Mouse (Mus musculus) layer of hippocampus, postnatal 10 days (tissue): ENCODE data around the gene Exosc10. TPM values are rescaled to one million over a fixed set of nuclear protein-coding genes. Genes with fewer than 3 reads are reported as not detected.

Source experiments
- DNase-seq, 2 experiments: peaks; one replicate each; pipeline ENCODE4 v3.0.0; 2021; ENCODE audit warnings: low spot score in 2 of 2
- long read RNA-seq: library from polyadenylated mRNA; stranded (forward); transcript quantifications from one replicate; pipeline ENCODE4 v2.0.0, GENCODE M21; 2023
- total RNA-seq, 2 experiments: library from RNA; stranded (reverse); gene quantifications; 2 replicates each; pipeline ENCODE4 v1.2.3; 2021

Exosc10 gene
- 10 to 100 TPM; 57.5 to 58.2 TPM for total RNA-seq
- long read RNA-seq, transcript Exosc10-201 (25 exons, 2,790 nt) = major isoform, 20 of 55 reads
- long read RNA-seq, partial matches to known transcripts = 22 of 55 reads
- long read RNA-seq, other reads (novel, unspliced or antisense) = 8 of 55 reads

DNA sequence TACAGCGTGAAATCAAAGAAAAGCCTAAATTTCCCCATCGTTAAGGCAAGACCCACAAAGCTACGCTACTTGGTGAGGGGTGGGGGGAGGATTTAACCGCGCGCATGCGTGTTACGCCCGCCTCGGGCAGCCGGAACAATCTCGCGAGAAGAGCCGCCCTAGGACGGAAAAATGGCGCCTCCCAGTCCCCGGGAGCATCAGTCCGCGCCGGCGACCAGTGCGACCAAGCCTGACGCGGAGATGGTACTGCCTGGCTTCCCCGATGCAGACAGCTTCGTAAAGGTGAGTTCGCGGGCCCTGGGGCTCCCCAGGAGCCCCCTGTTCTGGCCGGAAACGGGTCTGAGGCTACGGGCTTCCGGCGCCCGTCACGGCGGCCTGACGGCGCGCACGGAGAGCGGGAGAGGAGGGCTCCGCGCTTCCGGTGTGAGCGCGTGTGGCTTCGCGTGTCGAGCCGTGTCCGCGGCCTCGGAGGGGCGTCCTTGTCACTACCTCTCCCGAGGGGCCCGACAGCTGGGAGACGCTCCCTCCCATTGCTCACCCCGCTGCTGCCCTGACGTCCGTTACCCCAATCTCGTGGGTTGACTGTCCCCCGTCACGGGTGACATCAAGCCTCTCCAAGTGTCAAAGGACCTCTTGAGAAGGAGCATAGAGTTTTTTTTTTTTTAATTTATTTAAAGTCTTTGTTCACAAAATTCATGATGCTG, at the start of gene Exosc10:
Gene Exosc10, plus strand, starts transcription at position 133 of the 704 bp plus-strand sequence.
- DNase-seq = peak; percentile 84 to 90

DNA sequence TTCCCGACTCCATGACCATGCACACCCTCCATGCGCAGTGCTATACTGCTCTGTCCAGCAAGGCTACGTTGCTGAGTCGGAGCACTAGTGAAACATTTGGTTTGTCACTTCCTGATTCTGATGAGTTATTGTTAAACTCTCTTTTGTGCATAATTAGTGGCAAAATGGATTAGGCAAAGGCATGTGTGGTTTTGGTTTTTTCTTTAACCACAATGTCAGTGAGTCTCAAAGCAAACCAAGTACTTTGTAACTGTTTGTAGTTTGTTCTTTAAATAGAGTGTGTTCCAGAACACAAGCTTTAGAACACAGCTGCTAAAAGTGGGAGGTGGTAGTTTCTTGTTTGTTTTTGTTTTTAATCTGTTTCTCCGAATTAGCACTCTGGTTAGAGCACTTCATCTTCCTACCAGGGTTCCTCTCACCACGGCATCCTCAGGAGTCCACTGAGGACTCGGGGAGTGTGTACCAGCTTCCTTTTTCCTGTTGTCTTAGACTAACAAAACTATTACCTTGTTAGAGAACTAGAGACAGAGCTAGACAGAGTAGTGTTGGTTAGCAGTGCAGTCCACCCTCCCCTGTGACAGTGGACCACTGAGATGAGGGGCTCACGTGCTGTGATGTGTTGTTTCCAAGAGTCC, 48.7 kb upstream of the Exosc10 start:
- DNase-seq = no peak

DNA sequence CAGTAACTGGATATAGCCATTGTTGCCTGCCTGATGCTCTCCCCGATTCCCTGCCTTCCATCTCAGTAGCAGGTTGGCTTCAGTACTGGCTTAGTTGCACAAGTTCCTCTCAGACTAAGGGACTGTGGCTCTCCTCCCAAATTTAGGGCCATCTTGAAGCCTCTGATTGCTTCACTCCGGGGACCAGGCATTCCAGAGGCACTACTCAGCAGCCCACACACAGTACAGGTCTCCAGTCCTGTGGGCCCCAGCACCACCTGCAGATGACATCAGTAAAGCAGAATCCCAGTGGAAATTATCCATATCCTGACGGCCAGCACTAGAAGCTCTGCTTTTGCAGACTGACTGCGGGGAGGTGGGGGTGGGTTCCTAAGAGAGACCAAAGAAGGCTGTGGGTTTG, 47.5 kb upstream of the Exosc10 start:
- no peak for DNase-seq

DNA sequence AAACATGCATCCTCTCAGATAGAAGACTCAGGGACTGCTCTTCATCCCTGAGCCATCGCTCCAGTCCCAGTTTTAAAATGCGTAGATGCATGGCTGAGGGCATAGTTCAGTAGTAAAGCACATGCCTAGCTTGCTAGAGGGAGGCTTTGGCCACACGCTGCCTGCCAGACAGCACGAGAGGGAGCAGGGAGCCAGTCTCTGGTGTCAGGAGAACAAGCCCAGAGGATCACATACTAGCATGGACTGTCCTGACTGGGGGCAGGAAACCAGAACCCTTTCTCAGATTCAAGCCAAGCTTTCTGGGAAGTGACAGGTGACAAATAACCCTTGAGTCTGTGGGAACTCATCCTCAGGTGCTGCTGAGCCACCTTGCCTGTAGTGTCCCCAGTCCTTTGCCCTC, 46.9 kb upstream of the Exosc10 start:
- no peak for DNase-seq

DNA sequence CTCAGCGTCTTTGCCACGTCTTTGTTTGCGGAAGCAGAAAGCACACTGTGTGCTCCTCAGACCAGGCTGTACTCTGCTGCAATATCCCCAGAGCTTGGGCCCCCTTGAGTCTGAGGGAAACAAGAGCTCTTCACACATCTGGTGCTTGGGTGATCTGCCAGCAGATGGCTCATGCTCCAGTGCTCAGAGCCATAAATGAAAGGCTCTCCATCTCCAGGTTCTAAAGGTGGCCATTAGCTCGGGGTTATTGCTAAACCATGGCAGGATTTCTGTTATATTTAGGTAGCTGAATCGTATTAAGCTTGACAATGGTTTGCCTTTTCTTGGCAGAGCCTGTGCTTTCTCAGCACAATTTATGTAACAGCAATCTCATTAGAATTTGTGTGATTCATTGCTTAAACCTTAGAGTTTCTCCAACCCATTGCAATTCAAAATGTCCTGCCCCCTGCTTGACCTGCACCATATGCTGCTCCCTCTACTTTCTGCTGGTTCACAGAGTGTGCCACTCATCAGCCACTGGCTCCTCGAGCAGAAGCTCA, 45.1 kb upstream of the Exosc10 start:
- DNase-seq = no peak

DNA sequence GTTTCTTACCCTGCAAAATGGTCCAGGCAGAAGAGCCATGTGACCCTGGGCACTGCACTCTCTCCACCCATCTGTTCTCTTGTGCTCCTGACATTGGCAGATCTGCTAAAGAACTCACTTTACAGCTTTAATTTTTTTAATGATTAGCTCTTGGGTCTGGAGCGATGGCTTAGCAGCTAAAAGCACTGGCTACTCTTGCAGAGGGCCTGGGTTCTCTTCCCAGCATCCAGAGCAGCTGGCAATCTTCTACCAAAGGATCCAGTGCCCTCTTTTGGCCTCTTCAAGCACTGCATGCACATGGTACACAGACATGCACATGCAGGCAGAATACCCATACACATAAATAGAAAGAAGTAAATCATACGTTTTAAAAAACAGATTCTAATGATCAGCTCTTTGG, 42.9 kb upstream of the Exosc10 start:
- DNase-seq = no peak

DNA sequence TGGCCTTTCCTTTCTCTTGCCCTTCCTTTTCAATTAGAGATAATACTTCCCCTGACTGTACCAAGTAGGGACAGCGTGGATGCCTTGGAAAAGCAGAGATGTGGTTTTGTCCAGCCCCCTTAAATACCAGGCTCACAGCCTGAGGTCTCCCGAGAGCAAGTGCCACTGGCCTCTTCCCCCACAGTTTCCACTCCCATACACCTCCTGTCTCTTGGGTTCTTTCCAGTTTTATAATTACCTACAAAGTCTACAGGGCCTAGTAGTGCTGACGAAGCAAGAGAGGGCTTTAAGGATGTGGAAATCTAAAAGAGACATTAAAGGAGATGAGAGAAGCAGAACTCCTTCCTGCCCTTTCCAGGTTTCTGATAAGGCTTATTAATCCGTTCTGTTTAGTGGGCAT, 40.4 kb upstream of the Exosc10 start:
- DNase-seq = no peak

DNA sequence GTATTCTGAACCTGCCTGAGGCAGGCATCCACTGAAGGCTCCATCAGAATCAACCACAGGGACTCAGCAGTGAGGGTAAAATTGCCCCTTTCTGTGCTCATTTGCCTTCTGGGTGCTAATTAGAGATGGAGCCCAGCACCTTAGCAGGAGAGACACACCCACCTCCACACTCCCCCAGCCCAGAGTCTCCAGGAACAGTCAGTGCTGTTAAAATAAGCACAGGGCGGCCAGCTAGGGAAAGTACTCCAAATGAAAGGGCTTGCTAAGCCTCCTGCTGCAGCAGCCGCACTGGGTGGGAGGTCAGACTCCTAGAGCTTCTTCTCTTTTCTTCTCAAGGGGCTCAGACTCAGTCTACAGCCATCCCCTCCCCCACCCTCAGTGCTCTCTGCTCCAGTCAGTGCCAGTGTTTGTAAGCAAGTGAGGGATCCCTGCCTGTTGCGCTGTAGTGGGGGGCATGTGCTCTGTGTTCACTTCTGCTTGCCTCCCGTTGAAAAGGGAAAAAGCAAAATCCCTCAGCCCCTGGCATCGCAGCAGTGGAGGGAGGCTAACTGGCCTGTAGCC, 39.9 kb upstream of the Exosc10 start:
- DNase-seq = no peak

DNA sequence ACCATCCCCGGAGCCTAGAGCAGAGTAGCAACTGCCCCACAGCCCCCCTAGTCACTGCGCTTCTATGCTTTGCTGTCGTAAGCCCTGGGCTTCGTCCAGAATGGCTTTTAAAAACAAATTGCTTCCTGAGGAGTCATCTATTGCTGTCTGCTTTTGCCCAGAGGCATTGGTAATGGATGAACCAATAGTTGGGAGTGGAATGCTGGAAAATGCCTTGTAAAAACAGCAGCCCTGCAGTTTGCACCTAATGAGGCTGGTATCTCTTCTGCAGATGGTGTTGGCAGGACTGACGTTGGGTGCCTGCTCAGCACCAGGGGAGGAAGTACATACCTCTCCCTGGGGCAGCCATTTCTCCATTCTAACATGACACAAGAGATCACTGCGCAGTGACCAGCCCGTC, 34.7 kb upstream of the Exosc10 start:
- DNase-seq = no peak

DNA sequence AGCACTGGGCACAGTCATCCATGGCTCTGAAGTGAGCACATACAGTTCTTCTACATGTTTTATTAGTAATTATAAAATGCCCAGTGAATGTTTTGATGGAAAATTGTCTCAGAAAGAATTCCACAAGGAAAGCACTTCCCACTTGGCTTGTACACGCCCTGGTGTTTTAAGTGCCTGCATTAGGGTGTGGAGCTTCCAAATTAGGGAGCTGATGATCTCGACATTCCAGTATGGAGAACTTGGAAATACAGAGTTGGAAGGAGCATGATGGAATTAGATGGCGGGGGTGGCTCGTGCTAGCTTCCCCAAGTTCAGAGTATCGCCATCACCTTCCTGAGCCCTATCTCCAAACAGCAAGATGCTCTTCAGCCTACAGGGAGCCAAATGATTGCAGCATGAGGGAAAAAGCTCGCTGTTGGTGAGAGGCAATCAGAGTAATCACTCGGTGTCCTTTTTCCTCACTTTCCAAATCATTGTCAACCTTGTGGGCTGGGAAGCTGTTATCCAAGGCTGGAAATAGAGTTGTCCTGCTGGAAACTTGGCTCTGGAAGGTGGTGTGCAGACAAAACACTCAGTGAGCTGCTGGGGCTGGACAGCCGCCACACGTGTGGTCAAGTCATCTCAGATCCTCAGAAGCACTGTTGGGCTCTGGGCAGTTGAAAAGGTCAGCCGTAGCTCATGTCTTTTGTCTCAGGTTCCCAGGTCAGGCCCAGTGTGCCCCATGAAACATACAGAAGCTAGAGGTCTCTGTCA, 30.9 kb upstream of the Exosc10 start:
- DNase-seq = no peak

DNA sequence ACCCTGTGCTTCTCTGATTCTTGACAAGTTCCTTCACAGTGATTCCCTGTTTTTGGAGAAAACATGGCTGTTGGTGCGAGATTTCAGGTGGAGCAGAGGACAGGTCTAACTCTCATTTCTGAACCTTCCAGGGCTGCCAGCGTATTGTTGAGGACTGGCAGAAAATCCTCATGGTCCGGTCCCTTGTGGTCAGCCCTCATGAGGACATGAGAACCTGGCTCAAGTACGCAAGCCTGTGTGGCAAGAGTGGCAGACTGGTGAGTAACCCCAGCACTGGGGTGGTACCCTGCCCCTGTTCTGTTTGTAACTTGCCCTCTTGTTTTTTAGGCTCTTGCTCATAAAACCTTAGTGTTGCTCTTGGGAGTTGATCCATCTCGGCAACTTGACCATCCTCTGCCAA, 27.9 kb upstream of the Exosc10 start:
- DNase-seq = no peak

DNA sequence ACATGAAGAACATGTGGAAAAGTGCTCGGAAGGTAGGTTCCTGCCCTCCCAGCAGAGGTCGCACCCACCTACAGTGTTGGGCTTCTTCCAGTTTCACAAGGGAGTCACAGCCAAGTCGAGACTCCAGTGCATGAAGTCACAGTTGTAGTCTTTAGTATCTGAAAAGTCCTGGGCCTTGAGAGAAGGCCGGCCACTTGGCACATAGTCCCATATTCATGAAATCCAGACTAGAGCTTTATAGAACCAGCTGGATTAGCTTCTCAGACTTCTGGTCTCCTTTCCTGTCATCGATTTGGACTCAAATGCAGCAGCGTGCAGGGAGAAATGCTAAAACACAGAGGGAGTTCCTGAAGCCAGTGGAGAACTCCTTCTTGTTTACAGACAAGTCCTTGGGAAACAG, 27.5 kb upstream of the Exosc10 start:
- DNase-seq = no peak

DNA sequence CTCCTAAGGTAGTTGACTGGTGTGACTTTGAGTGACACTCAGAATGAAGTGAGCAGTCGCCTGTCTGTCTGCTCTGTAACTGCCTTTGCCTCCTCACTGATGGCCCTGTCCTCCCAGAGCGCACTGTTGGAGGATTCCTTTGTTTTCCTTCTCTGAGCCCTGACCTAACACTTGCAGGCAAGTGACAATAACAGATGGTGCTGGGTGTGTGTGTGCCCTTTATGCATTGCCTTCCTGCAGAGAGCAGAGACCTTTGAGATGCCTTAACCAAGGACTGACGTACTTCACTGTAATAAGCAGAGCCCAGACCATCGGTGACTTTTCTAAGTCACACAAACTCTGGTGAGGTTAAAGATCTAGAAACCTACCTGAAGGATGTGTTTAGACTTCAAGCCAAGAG, 26.9 kb upstream of the Exosc10 start:
- no peak for DNase-seq

DNA sequence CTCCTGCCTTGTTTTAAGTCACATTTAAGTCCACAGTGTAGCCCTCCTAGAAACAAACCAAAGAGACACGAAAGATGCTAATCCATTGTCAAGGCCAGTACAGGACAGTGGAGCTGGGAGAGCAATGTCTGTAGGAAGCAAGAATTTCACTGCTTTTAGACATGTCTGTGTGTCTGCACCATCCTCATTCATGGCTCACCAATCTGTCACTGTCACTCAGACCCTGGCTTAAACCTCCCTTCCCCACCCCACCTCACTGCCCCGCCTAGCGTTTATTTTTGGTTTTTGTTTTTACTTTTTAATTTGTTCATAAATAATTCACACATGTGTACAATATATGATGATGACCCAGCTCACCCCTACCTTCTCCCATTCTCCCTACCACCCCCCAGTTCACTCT, 25.7 kb upstream of the Exosc10 start:
- DNase-seq = no peak

DNA sequence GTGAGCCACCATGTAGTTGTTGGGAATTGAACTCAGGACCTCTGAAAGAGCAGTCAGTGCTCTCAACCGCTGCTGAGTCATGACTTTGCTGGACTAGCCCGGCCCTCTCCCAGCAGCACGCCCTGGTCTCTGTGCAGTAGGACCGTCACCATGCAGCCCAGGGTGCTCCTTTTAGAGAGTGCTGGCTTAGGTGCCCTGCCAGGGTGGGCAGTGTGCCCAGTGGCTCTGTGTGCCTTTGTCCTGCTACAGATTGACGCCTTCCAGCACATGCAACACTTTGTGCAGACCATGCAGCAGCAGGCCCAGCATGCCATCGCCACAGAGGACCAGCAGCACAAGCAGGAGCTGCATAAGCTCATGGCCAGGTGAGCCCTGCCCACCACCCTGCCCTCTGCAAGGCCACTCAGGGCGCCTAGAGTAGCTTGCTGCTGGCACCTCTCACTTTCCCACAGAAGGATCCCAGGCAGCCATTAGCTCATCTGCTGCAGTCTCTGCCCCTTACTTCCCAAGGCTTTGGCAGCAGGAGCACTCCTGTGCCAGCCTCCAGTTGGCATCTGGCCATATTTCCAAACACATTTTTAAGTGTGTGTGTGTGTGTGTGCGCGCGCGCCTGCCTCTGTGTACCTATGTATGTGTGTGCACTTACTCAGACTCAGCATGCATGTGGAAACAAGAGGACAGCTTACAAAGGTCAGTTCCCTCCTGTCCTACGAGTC, 24.5 kb upstream of the Exosc10 start:
- DNase-seq = peak; percentile 58 to 70

DNA sequence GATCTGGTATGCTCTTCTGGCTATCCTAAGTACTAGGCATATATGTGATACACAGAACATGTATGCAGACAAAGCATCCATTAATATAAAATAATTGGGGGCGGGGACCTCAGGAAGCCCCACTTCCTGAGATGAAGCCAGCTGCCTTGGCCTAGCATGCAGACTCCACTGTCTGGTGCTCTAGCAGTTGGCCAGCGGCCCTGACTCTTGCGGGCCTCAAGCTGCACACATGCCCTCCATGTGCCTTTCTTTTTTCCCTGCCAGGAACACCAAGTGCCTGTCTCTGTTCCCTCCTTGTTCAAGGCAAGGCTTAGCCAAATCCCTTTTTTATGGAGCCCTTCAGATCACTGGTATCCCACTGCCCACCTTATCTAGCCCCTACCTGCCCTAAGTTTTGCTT, 22.4 kb upstream of the Exosc10 start:
- DNase-seq = peak in 1 of 2 experiments; percentile 28

DNA sequence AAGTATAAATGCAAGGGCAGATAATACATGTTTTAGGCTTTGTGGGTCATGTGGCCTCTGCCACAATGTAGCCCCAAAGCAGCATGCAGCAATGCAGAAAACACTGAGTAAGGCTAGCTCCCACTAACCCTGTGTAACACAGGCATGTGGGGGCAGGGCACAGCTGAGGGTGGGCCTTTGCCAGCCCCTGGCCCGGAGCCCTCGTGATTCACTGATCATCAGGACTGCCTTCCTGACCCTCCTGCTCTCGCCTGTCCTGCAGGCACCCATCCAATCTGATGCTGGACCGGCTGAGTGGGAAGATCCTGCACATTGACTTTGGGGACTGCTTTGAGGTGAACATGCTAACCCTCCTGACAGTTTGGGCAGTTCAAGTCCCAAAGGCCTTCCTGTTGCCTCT, 9.1 kb upstream of the Exosc10 start:
- no peak for DNase-seq

DNA sequence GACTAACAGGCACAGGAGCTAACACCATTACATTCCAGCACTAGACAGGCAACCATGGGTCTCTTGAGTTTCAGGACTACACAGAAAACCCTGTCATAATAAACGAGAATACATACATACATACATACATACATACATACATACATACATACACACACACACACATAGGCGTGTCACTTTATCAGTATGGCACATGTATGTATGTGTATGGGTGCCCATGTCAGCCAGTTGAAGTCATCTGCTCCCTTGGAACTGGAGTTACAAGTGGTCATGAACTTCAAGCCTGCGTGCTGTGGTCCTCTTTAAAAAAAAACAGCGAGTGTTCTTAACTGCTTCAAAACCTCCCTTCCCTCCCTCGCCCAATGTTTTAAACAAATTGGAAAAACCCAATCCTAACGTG, 463 bp upstream of the Exosc10 start:
- DNase-seq = no peak

DNA sequence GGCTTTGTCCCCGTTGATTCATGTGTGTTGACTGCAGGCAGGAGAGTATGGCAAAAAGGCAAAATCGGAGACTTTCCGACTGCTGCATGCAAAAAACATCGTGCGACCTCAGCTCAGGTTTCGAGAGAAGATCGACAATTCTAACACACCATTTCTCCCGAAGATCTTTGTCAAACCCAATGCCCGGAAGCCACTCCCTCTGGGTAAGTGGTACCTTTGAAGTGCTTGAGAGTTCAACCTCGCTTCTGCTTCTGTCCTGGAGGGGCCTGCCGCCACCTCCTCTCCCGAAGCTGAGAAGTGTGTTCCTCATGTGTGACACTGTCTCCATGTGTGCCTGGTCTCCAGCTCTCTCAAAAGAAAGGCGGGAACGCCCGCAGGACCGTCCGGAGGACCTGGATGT, 4.4 kb downstream of the Exosc10 start:
- DNase-seq = no peak

DNA sequence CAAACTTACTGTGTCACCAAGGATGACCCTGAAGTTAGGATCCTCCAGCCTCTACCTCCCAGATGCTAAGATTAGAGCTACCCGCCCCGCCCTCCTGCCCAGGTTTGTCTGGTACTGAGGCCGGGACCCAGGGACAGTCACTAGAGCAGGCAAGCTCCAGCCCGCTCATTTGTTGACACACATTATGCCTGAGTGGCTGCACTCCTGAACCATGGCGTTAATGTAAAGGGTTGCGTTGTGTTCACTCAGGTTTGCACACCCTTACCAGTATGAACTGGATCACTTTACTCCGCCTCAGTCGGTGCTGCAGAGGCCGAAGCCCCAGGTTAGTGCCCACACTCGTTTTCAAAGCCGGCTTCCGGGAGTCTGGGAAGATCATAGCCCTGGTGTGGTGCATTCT, 5.4 kb downstream of the Exosc10 start:
- DNase-seq = no peak

DNA sequence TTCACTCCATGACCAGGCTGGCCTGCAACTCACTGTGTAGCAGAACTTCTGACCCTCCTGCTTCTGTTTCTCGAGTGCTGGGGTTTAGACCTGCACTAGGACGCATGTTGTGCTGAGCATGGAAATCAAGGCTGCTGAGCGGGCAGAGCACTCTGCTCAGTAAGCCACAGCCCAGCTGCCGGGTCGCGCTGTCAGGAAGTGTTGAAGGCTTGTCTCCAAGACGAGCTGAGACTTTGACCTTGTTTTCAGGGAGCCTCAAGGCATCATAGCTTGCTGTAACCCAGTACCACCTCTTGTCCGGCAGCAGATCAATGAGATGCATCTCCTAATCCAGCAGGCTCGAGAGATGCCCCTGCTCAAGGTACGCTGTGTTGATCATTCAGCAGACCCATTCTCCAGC, 11.9 kb downstream of the Exosc10 start:
- no peak for DNase-seq
